Mouse (Mus musculus): ENCODE measurements around the gene Ikzf5. TPM values are rescaled to one million over a fixed set of nuclear protein-coding genes. Genes with fewer than 3 reads are reported as not detected.
"Not testable (repeated sequence)": the region's sequence is repeated elsewhere in the genome, so short reads cannot be mapped to it uniquely, and the experiment has no call there.

The Ikzf5 gene
- polyA plus RNA-seq, 1 experiment from 2014 or later = 12.0 TPM

DNA sequence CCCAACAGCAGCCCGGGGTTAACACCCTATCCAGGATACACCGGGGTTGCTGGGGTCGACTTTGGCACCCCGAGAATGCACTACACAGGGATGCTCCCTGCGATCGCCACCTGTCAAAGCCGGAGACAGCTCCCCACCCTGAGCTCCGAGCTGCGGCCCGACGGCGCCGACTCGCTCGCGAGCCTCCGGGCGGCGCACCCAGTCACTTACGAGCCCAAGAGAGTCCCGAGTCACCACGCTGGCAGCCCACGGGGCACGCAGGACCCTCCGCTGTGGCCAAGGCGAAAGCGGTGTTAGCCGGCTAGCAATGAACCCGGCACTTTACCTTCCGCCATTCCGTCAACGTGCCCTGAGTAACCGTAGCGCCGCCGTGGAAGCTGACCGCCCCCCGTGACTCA is 334 bp downstream of the Ikzf5 start:
- peak overlapping the region; percentile 55 for H3K27ac ChIP-seq (ENCODE audit: poor library complexity, severe bottlenecking)
- WGBS = under 1% methylated on average over 38 of the region's 38 CpGs
- peak; percentile 70 for ATAC-seq (ENCODE audit: insufficient number of reproducible peaks, low FRiP score)

GRCm38 (mm10) chr7:131409321-131409987 is 867 bp downstream of the Ikzf5 start:
- ATAC-seq (ENCODE audit: insufficient number of reproducible peaks, low FRiP score) = no peak
- H3K4me1 ChIP-seq (replicated peaks) = peaks cover 16% of the 10 kb centered on the region
- peak overlapping the region; percentile 77 for H3K4me2 ChIP-seq
- no peaks in the 10 kb centered on the region for H3K36me3 ChIP-seq
- H3K27ac ChIP-seq (ENCODE audit: poor library complexity, severe bottlenecking) = no peak overlapping the region
- H3K4me3 ChIP-seq = peak overlapping the region; percentile 88
- 9% methylated on average over 16 of the region's 16 CpGs for WGBS
- H3K9ac ChIP-seq = peak overlapping the region; percentile 92
- H3K27me3 ChIP-seq (replicated peaks) = no peaks in the 10 kb centered on the region
- no peaks in the 10 kb centered on the region for H3K9me3 ChIP-seq (replicated peaks)

More for the DNA sequence above, 334 bp downstream of the Ikzf5 start:
- Histone ChIP-seq H3K9ac (peak overlapping the region; percentile 92), H3K9me3 (replicated peaks) (no peaks in the 10 kb centered on the region), H3K27me3 (replicated peaks) (no peaks in the 10 kb centered on the region), H3K4me3 (peak overlapping the region; percentile 88), H3K36me3 (no peaks in the 10 kb centered on the region), H3K4me2 (peak overlapping the region; percentile 77), H3K4me1 (replicated peaks) (peaks cover 12% of the 10 kb centered on the region)

- H3K27ac ChIP-seq (ENCODE audit: poor library complexity, severe bottlenecking); H3K4me1 ChIP-seq (replicated peaks); H3K27me3 ChIP-seq (replicated peaks); H3K9ac ChIP-seq; H3K9me3 ChIP-seq (replicated peaks); ATAC-seq (ENCODE audit: insufficient number of reproducible peaks, low FRiP score); H3K4me3 ChIP-seq; H3K4me2 ChIP-seq: not testable (repeated sequence)
- 88% methylated on average over 7 of the region's 7 CpGs for WGBS
- peaks cover 38% of the 10 kb centered on the region for H3K36me3 ChIP-seq
Observed at GRCm38 (mm10) chr7:131391761-131392160, 18.6 kb downstream of the Ikzf5 start.

DNA sequence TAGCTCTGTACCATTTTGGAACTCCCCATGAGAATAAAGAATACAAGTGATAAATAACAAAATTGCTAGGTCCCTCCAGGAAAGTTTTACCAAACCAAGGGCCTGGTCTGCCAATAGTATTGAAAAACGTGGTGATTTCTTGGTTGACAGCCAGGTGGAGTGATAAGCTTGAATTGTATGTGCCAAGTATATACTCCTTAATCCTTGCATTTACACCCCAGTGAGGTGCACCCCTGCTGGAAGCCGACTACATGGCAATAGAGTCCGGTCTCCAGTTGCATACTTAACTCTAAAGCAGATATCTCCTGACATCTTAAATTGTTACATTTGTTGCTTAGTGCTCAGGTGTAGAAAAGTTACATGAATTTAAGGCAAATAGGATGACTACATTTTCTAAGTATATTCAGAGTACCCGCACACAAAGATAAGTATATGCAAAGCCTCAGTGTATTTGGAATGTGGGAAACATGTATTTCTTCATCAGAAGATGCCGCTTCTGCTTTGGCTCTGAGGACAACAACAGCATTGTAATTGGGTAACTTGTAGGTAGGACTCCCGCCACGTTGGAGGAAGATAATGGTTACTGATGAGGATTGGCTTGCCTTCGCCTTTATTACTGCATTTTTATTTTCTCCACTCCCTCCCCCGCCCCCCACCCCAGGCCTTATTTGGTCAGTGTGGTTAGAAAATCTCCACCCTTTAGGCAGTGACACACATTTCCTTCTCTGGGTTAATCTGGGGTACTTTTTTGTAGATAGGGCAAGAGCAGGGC is 38.3 kb downstream of the Ikzf5 start:
- H3K36me3 ChIP-seq = peaks cover 13% of the 10 kb centered on the region
- H3K27ac ChIP-seq (ENCODE audit: poor library complexity, severe bottlenecking) = peak overlapping the region; percentile 99; the same call in 1 of the 2 replicates
- 69% methylated on average over 9 of the region's 9 CpGs for WGBS
- peak overlapping the region; percentile 76 for H3K4me2 ChIP-seq
- no peak for ATAC-seq (ENCODE audit: insufficient number of reproducible peaks, low FRiP score)
- H3K9me3 ChIP-seq (replicated peaks) = no peaks in the 10 kb centered on the region
- no peaks in the 10 kb centered on the region for H3K27me3 ChIP-seq (replicated peaks)
- H3K9ac ChIP-seq = peak overlapping the region; percentile 96; the same call in 1 of the 2 replicates
- H3K4me1 ChIP-seq (replicated peaks) = peaks cover 8% of the 10 kb centered on the region
- H3K4me3 ChIP-seq = peak overlapping the region; percentile 84

DNA sequence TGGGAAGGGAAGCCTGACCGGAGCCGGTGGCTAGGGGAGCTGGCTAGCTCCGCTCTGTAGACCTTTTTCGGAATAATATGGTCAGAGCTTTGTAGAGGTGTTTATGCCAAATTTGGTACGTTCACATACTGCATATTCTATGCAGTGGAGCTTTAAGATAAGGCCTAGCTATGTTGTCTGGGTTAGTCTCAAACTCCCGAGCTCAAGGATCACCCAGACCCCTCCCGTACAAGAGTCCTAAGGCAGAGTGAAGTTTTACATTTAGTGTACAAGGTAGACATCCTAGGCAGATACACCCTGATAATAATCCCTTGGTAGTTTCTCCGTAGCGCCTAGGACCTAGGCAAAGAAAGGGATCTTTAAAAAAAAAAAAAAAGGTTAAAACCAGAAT is 38.9 kb downstream of the Ikzf5 start:
- Histone ChIP-seq H3K4me2 (peak overlapping the region; percentile 76), H3K9ac (peak overlapping the region; percentile 96), H3K4me1 (replicated peaks) (peaks cover 8% of the 10 kb centered on the region), H3K27ac (ENCODE audit: poor library complexity, severe bottlenecking) (peak overlapping the region; percentile 99), H3K4me3 (peak overlapping the region; percentile 84), H3K36me3 (peaks cover 13% of the 10 kb centered on the region), H3K27me3 (replicated peaks) (no peaks in the 10 kb centered on the region), H3K9me3 (replicated peaks) (no peaks in the 10 kb centered on the region)
- ATAC-seq (ENCODE audit: insufficient number of reproducible peaks, low FRiP score) = no peak; the same call in none of the 2 replicates
- WGBS = 6% methylated on average over 9 of the region's 9 CpGs

DNA sequence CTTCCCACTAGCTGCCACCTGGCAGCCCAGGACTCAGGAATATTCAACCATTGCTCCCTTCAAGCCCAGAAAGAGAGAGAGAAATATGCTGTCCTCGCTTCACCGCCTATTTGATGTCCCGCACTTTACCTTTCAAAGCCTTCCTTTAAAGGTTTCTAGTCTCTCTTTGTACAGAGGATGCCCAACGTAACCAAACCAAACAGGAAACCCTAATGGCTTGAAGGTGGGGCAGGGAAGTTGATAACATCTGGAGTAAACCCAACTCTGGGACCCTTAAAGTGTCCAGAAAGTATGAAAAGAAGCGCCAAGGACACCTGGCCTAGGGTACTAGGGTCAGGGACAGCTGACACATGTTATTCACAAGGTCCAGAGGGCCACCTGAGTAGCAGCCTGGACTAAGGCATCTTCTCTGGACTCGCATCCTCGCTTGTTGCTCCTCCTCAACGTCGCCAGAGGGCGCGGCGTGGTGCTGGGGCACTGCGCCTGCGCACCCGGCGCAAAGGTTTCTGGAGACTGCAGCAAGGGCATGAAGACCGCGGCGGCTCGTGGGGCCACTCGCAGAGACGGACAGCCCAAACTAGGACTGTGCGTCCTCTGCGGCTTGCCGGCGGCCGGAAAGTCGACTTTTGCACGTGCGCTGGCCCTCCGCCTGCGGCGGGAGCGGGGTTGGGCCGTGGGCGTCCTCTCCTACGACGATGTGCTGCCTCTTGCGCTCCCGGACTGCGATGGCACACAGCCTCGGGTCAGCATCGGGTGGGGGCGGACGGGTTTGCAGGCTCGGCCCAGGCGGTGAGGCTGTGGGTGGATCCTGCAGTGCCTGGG is 39.5 kb downstream of the Ikzf5 start, which contains the start of gene Pstk:
Pstk (plus strand) TSS at position 494 of the 822 bp plus-strand sequence.
- 4% methylated on average over 47 of the region's 47 CpGs for WGBS
- ATAC-seq (ENCODE audit: insufficient number of reproducible peaks, low FRiP score) = peak; percentile 97
- peaks cover 13% of the 10 kb centered on the region for H3K36me3 ChIP-seq
- H3K4me1 ChIP-seq (replicated peaks) = peaks cover 8% of the 10 kb centered on the region
- H3K4me3 ChIP-seq = peak within 1 kb of the TSS; percentile 84
- no peaks in the 10 kb centered on the region for H3K9me3 ChIP-seq (replicated peaks)
- H3K4me2 ChIP-seq = peak within 1 kb of the TSS; percentile 76
- H3K27me3 ChIP-seq (replicated peaks) = no peaks in the 10 kb centered on the region
- H3K9ac ChIP-seq = peak within 1 kb of the TSS; percentile 96
- H3K27ac ChIP-seq (ENCODE audit: poor library complexity, severe bottlenecking) = peak within 1 kb of the TSS; percentile 99

DNA sequence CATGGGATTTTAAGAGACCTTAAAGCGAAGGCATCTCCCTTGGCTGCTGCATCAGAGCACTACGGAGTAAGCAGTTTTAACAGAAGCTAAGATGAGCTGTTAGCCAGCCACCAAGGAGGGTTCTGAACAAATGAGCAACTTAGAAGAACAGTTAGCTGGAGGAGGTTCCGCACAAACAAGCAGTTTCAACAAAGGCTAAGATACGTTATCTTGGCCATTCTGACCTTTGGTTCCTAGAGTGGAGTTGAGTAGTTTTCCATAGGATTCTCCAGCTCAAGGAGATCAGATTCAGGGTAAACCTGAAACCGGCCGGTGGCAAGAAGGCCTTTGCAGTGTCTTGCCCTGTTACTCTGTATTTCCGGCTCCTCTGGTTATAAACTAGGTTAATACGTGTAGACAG is 46.2 kb downstream of the Ikzf5 start:
- ATAC-seq (ENCODE audit: insufficient number of reproducible peaks, low FRiP score) = no peak
- 82% methylated on average over 8 of the region's 8 CpGs for WGBS
- peaks cover 8% of the 10 kb centered on the region for H3K36me3 ChIP-seq
- H3K4me1 ChIP-seq (replicated peaks) = peaks cover 14% of the 10 kb centered on the region
- no peak overlapping the region for H3K27ac ChIP-seq (ENCODE audit: poor library complexity, severe bottlenecking)
- H3K9ac ChIP-seq = no peak overlapping the region
- H3K9me3 ChIP-seq (replicated peaks) = no peaks in the 10 kb centered on the region
- H3K27me3 ChIP-seq (replicated peaks) = no peaks in the 10 kb centered on the region
- no peak overlapping the region for H3K4me2 ChIP-seq
- H3K4me3 ChIP-seq = no peak overlapping the region

DNA sequence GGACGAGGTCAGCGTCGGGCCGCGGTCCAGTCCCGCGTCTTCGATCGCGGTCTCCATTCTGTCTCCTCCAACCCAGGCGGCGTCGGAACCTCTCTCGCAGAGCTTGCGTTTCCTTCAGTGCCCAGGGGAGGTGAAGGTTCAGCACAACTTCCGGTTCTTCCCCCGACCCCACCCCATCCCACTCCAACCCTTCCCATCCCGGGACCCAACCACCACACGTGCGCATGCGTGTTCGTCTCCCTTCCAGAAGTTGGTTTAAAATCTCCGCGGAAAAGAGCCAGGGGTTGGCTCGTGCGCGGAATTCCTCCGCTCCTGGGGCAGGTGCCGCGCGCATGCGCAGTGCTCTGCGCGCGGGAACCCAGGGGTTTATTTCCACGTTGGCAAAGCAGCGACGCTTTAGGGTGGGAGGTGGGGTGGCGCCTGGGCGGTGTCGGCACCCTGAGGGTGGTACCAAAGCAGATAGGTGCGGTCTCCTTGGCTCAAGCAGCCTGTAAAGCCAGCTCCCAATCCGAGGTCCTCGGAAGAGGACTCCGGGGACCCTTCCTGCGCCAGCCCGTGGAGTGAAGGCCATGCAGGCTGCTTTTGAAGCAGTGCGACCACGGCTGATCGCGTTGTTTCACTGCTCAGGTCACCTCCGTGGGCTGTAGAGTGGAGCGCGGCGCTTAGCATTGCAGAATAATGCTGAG is 47.6 kb downstream of the Ikzf5 start, which contains the start of gene 2310057M21Rik:
2310057M21Rik (minus strand) TSS at position 145 of the 686 bp plus-strand sequence.
- Histone ChIP-seq H3K36me3 (peaks cover 22% of the 10 kb centered on the region), H3K9ac (peak within 1 kb of the TSS; percentile 96), H3K9me3 (replicated peaks) (no peaks in the 10 kb centered on the region), H3K4me2 (peak within 1 kb of the TSS; percentile 92), H3K27ac (ENCODE audit: poor library complexity, severe bottlenecking) (peak within 1 kb of the TSS; percentile 95), H3K4me3 (peak within 1 kb of the TSS; percentile 89), H3K27me3 (replicated peaks) (no peaks in the 10 kb centered on the region), H3K4me1 (replicated peaks) (peaks cover 14% of the 10 kb centered on the region)
- ATAC-seq (ENCODE audit: insufficient number of reproducible peaks, low FRiP score) = peak; percentile 96
- WGBS = under 1% methylated on average over 55 of the region's 55 CpGs

- ATAC-seq (ENCODE audit: insufficient number of reproducible peaks, low FRiP score) = peak; percentile 71
- Histone ChIP-seq H3K9me3 (replicated peaks) (no peaks in the 10 kb centered on the region), H3K27ac (ENCODE audit: poor library complexity, severe bottlenecking) (peak overlapping the region; percentile 95), H3K4me3 (peak overlapping the region; percentile 89), H3K9ac (peak overlapping the region; percentile 96), H3K4me2 (peak overlapping the region; percentile 92), H3K27me3 (replicated peaks) (no peaks in the 10 kb centered on the region), H3K36me3 (peaks cover 27% of the 10 kb centered on the region), H3K4me1 (replicated peaks) (peaks cover 14% of the 10 kb centered on the region)
- WGBS = under 1% methylated on average over 35 of the region's 35 CpGs
Observed at GRCm38 (mm10) chr7:131362269-131362614, 48.1 kb downstream of the Ikzf5 start.

DNA sequence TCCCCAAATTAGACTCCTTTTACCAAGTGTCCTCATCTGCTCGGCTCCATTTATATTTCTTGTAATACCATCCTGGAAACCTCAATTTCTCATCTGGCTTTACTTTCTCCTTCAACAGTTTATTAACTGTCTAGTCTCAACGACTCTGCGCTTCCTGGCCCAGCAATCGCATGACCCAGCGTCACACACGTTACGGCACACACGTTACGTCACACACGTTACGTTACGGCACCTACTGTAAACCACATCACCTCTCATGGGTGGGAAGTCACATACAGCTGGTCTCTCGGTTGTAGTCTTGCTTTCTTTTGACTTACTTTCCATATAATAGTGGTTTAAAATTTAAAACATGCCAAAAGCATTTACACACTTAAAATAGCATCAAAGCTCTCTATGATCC is 54.2 kb downstream of the Ikzf5 start:
- Histone ChIP-seq H3K4me1 (replicated peaks) (peaks cover 3% of the 10 kb centered on the region), H3K36me3 (peaks cover 68% of the 10 kb centered on the region), H3K9ac (no peak overlapping the region), H3K9me3 (replicated peaks) (no peaks in the 10 kb centered on the region), H3K4me3 (no peak overlapping the region), H3K27ac (ENCODE audit: poor library complexity, severe bottlenecking) (no peak overlapping the region), H3K27me3 (replicated peaks) (no peaks in the 10 kb centered on the region), H3K4me2 (no peak overlapping the region)
- 96% methylated on average over 13 of the region's 13 CpGs for WGBS
- ATAC-seq (ENCODE audit: insufficient number of reproducible peaks, low FRiP score) = no peak
